Mouse (Mus musculus): ENCODE results near the gene Trnt1. TPM values are rescaled to one million over a fixed set of nuclear protein-coding genes. Genes with fewer than 3 reads are reported as not detected.

The Trnt1 gene
- total RNA-seq (2021) (10 to 100 TPM; 30.5 to 33.2 TPM), polyA plus RNA-seq (2012; rRNA removed) (6.0 and 13.0 TPM in 2 replicates)
- long read RNA-seq, transcript Trnt1-203 (9 exons, 1,398 nt): minor isoform, 8 of 39 reads
- long read RNA-seq, transcript Trnt1-201 (9 exons, 2,283 nt): major isoform, 21 of 39 reads
- long read RNA-seq, partial matches to known transcripts: 8 of 39 reads
- long read RNA-seq, other reads (novel, unspliced or antisense): 2 of 39 reads

- Histone ChIP-seq H3K9ac (ENCODE audit: low read depth, low read length) (peak within 1 kb of the TSS; percentile 78), H3K4me3 (peak within 1 kb of the TSS; percentile 77), H3K36me3 (ENCODE audit: control insufficient read depth, insufficient read depth, low read length) (peaks cover 4% of the 10 kb centered on the region), H3K27ac (peak within 1 kb of the TSS; percentile 86), H3K79me2 (replicated peaks; ENCODE audit: control insufficient read depth, insufficient read depth, low read length) (peaks cover 2% of the 10 kb centered on the region; the same call in 1 of the 2 replicates), H3K27me3 (ENCODE audit: control insufficient read depth, insufficient read depth, low read length) (no peaks in the 10 kb centered on the region), H3K4me1 (ENCODE audit: control insufficient read depth, insufficient read depth, low read length) (peaks cover 5% of the 10 kb centered on the region)
- TF ChIP-seq POLR2A (IDR thresholded peaks at IDR 0.05; ENCODE audit: insufficient read depth, low read depth, low read length) (peak; percentile 86), EP300 (IDR thresholded peaks at IDR 0.05; ENCODE audit: insufficient read depth, low read depth, low read length) (peak; percentile 63; the same call in 1 of the 2 replicates), CTCF (IDR thresholded peaks at IDR 0.05) (no peak)
- peak; percentile 98 for DNase-seq
- WGBS: 7% methylated on average over 35 of the region's 35 CpGs
- intact Hi-C loops (cut with DNase I): loop anchor here (1.0 kb wide), 1 partner anchor 32 kb away; the partner anchor contains the start of gene Crbn
These were observed at the start of gene Trnt1 for GRCm38 (mm10) chr6:106768640-106769289. Gene Trnt1 (plus strand): TSS chr6:106769120.

- Histone ChIP-seq H3K36me3 (ENCODE audit: control insufficient read depth, insufficient read depth, low read length) (no peaks in the 10 kb centered on the region), H3K27ac (no peak overlapping the region), H3K79me2 (replicated peaks; ENCODE audit: control insufficient read depth, insufficient read depth, low read length) (no peaks in the 10 kb centered on the region), H3K4me1 (ENCODE audit: control insufficient read depth, insufficient read depth, low read length) (no peaks in the 10 kb centered on the region), H3K9ac (ENCODE audit: low read depth, low read length) (no peak overlapping the region), H3K4me3 (no peak overlapping the region), H3K27me3 (ENCODE audit: control insufficient read depth, insufficient read depth, low read length) (no peaks in the 10 kb centered on the region)
- no peak for TF ChIP-seq EP300 (IDR thresholded peaks at IDR 0.05; ENCODE audit: insufficient read depth, low read depth, low read length)
- TF ChIP-seq CTCF (IDR thresholded peaks at IDR 0.05): no peak
- no peak for TF ChIP-seq POLR2A (IDR thresholded peaks at IDR 0.05; ENCODE audit: insufficient read depth, low read depth, low read length)
- intact Hi-C loops (cut with DNase I): no loop called here
- WGBS: 63% methylated on average over 4 of the region's 4 CpGs
- no peak for DNase-seq
These were observed 43.3 kb upstream of the Trnt1 start for GRCm38 (mm10) chr6:106725642-106726041.

GRCm38 (mm10) chr6:106726078-106726477, 42.8 kb upstream of the Trnt1 start:
- no peak overlapping the region for H3K9ac ChIP-seq (ENCODE audit: low read depth, low read length)

GRCm38 (mm10) chr6:106727703-106728102, 41.2 kb upstream of the Trnt1 start:
- Histone ChIP-seq H3K27ac (no peak overlapping the region), H3K27me3 (ENCODE audit: control insufficient read depth, insufficient read depth, low read length) (no peaks in the 10 kb centered on the region), H3K4me3 (no peak overlapping the region), H3K36me3 (ENCODE audit: control insufficient read depth, insufficient read depth, low read length) (no peaks in the 10 kb centered on the region), H3K9ac (ENCODE audit: low read depth, low read length) (no peak overlapping the region), H3K79me2 (replicated peaks; ENCODE audit: control insufficient read depth, insufficient read depth, low read length) (no peaks in the 10 kb centered on the region), H3K4me1 (ENCODE audit: control insufficient read depth, insufficient read depth, low read length) (no peaks in the 10 kb centered on the region)
- 56% methylated on average over 1 of the region's 1 CpGs for WGBS
- no peak for DNase-seq
- TF ChIP-seq EP300 (IDR thresholded peaks at IDR 0.05; ENCODE audit: insufficient read depth, low read depth, low read length) (no peak), CTCF (IDR thresholded peaks at IDR 0.05) (no peak), POLR2A (IDR thresholded peaks at IDR 0.05; ENCODE audit: insufficient read depth, low read depth, low read length) (no peak)
- intact Hi-C loops (cut with DNase I): no loop called here

More at GRCm38 (mm10) chr6:106726078-106726477, 42.8 kb upstream of the Trnt1 start:
- TF ChIP-seq POLR2A (IDR thresholded peaks at IDR 0.05; ENCODE audit: insufficient read depth, low read depth, low read length) (no peak), CTCF (IDR thresholded peaks at IDR 0.05) (no peak), EP300 (IDR thresholded peaks at IDR 0.05; ENCODE audit: insufficient read depth, low read depth, low read length) (no peak)
- Histone ChIP-seq H3K36me3 (ENCODE audit: control insufficient read depth, insufficient read depth, low read length) (no peaks in the 10 kb centered on the region), H3K4me1 (ENCODE audit: control insufficient read depth, insufficient read depth, low read length) (no peaks in the 10 kb centered on the region), H3K79me2 (replicated peaks; ENCODE audit: control insufficient read depth, insufficient read depth, low read length) (no peaks in the 10 kb centered on the region), H3K27me3 (ENCODE audit: control insufficient read depth, insufficient read depth, low read length) (no peaks in the 10 kb centered on the region), H3K27ac (no peak overlapping the region), H3K4me3 (no peak overlapping the region)
- WGBS: 58% methylated on average over 6 of the region's 6 CpGs
- no peak for DNase-seq
- intact Hi-C loops (cut with DNase I): no loop called here

GRCm38 (mm10) chr6:106729682-106730314, 39.1 kb upstream of the Trnt1 start:
- TF ChIP-seq CTCF (IDR thresholded peaks at IDR 0.05): no peak
- no peak for TF ChIP-seq POLR2A (IDR thresholded peaks at IDR 0.05; ENCODE audit: insufficient read depth, low read depth, low read length)
- TF ChIP-seq EP300 (IDR thresholded peaks at IDR 0.05; ENCODE audit: insufficient read depth, low read depth, low read length): no peak
- no peak for DNase-seq
- intact Hi-C loops (cut with DNase I): no loop called here
- no peak overlapping the region for H3K27ac ChIP-seq
- H3K4me3 ChIP-seq: no peak overlapping the region
- no peaks in the 10 kb centered on the region for H3K79me2 ChIP-seq (replicated peaks; ENCODE audit: control insufficient read depth, insufficient read depth, low read length)
- H3K4me1 ChIP-seq (ENCODE audit: control insufficient read depth, insufficient read depth, low read length): no peaks in the 10 kb centered on the region
- H3K27me3 ChIP-seq (ENCODE audit: control insufficient read depth, insufficient read depth, low read length): no peaks in the 10 kb centered on the region
- no peak overlapping the region for H3K9ac ChIP-seq (ENCODE audit: low read depth, low read length)
- 58% methylated on average over 4 of the region's 4 CpGs for WGBS
- no peaks in the 10 kb centered on the region for H3K36me3 ChIP-seq (ENCODE audit: control insufficient read depth, insufficient read depth, low read length)
